Mouse (Mus musculus) spleen, postnatal 4 days (tissue): Measurements from ENCODE around the gene Pno1.

ENCODE experiments used
- DNase-seq, 2 experiments: peaks; one replicate each; pipeline ENCODE4 v3.0.0; 2022; ENCODE audit warnings: low spot score in 2 of 2

Gene Pno1

DNA sequence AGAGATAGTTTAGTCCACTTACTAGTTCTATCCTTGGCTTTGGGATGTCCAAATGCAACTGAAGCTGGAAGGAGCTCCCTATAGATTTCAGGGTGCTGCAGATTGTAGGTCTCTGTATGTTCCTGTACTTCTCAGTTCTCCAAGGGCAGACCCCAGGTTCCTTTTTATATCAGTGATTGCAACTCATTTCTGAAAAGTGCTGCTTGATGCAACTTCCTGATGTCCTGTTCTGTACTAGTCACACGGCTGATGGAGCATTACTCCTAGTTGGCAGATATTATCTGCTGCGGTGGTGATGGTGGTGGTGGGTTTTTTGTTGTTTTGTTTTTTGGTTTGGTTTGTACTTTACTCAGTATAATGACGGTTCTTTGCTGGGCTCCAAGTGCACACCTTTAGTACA is 30.6 kb downstream of the Pno1 start:
- no peak for DNase-seq

DNA sequence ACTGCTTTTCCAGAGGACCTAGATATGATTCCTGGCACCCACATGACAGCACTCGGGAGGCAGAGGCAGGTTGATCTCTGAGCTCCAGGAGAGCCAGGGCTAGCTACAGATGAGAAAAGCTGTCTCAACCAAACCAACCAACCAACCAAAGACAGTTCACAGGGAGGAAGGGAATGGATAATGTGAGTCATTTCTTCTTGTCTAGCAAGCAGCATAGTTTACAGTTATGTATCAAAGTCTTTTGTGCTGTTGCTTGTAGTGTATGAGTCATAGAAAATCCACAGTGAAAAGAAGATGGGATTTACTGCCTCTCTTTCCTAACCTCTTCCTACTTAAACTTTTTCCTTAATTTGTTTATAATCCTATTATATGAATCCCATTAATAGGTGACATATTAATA is 34.7 kb downstream of the Pno1 start:
- no peak for DNase-seq

DNA sequence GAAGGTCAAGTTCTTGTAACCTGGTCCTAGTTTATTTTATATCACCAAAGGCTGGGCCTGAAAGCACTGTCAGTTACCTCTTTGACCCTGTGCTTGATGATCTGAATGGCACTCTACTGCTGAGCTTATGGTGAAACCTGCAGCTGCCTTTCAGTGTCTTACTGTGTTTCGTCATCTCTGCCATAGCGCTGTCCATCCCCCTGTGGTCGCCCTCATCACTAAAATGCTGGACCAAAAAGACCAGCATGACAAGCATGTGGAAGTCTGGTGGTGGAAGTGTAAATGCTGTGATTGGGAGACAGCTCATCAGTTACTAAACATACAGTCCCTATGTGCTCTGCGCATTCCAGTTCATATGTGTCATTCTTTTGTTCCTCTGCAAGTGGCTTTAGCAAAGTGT is 39.1 kb downstream of the Pno1 start:
- DNase-seq: no peak

DNA sequence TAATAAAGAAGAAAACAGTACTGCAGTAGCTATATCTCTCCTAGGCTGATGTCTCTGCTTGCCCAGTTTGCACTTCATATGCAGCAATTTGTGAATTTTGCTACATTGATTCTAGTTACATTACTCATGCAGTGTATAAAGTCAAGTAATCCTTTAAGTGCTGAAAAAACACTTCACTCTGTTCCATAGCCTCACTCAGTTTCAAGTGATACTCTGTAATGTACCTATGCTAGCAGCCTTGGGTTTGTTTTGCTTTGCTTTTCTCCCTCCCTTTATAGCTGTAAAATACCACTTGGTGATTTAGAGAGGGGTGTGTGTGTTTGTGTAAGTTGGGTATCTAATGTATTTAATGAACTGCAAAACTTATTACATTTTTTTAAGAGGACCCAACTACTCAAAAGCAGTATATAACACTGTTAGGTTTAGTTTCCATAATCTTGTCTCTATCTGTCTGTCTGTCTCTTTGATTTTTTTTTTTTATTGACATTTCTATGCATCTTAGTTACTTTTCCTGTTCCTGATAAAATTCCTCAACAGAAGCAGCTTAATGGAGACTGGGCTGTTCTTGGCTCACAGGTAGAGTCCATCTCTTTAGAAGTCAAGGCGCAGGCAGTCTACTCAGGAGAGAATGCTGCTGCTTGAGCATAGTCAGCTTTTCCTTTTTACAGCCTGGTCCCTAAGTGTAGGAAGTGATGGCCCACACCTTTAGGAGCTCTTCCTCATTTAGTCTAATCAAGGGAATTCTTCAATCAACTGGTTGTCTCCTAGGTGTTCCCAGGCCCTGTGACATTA is 40.2 kb downstream of the Pno1 start:
- DNase-seq: no peak

DNA sequence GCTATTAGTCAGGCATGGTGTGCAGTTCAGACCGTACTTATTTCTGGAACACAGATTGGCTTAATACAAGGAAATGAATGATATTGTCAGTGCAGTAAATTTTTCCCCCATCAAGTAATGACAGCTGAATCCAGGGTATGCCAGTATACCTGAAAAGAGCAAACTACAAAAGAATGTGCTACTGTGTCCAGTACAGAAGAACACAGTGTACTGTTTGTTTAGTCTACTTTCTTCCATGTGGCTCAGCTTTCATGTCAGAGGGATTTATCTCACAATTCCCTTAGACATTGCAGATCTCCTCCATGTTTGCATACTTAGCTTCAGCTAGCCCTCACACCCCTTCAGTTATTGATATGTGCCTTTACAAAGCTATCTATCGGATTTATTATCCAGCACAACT is 42.1 kb downstream of the Pno1 start:
- no peak for DNase-seq

DNA sequence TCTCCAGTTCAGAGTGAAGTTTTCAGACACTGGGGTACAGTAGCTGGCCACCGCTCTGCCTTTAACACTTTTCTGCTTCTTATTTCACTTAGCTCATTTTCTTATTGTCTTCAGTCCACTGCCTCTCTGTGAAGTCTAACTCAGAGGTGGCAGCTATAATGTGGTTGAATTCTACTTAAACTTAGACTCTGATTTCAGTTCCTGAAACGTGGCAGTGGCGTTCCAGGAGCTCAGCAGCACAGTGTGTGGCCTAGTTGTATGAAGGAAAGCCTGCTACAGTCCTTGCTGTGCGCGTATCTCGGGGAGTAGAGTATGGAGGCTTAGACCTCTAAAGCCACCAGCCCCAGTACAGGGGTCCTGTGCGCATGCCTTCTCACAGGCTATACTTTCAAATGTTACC is 44.7 kb downstream of the Pno1 start:
- peak in 1 of 2 experiments; percentile 21 for DNase-seq

DNA sequence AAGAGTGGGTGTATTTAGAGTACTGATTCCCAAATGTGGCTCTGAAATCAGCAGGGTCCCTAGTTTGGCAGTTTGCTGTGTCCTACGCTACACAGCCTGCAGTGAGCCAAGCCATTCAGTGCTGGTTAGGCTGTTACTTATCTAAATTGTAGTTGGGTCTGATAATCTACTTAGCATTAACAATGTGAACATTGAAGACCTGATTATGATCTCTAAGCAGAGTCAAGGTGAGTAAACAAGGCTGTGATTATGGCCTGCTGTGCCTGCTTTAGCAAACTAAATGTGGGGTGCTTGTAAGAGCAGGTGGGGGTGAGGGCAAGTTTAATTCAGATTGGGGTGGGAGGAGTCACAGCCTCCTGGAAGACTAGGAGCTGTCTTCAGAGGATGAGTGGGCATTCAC is 47.4 kb downstream of the Pno1 start:
- DNase-seq: no peak

DNA sequence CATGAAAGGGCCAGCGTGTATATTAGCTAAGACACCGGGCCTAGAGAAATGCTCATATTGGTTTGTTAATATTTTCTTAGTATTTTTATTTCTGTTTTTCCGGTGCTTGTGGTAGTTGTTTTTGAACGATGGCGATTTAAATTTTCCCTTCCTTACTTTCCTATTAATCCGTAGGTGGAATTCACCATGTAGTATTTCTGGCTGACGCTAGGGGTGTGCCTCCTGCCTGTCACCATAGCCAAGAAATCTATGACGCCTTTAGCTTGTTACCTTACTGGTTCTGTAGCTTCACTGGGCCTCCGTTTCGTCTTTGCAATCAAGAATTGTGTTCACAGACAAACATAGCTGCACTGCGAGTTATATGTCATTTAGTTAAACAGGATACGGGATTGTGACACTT is 51.1 kb downstream of the Pno1 start:
- DNase-seq: peak; percentile 53 to 70

DNA sequence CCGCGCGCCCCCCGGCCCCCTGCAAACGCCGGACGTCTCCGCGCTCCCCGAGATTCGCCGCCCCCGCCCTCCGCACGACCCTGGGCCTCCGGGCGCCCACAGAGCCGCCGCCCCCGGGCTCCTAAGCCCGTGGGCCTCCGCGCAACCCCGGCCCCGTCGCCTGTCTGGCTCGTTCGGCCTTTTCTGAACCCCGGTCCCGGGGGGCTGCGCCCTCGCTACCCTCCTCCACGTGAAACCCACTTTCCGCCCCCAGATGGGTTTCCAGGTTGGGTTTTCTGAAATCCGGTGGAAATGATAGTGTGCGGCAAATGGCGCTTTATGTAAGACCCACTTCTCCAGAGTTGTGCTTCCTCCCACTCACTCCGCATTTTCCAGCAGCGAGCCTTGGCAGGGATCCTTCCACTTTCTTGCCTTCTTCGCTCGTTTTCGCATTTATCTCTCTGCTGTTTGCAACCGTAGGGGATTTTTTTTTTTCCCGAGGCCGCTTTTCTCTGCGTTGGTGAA is 51.6 kb downstream of the Pno1 start:
- peak; percentile 47 to 80 for DNase-seq

DNA sequence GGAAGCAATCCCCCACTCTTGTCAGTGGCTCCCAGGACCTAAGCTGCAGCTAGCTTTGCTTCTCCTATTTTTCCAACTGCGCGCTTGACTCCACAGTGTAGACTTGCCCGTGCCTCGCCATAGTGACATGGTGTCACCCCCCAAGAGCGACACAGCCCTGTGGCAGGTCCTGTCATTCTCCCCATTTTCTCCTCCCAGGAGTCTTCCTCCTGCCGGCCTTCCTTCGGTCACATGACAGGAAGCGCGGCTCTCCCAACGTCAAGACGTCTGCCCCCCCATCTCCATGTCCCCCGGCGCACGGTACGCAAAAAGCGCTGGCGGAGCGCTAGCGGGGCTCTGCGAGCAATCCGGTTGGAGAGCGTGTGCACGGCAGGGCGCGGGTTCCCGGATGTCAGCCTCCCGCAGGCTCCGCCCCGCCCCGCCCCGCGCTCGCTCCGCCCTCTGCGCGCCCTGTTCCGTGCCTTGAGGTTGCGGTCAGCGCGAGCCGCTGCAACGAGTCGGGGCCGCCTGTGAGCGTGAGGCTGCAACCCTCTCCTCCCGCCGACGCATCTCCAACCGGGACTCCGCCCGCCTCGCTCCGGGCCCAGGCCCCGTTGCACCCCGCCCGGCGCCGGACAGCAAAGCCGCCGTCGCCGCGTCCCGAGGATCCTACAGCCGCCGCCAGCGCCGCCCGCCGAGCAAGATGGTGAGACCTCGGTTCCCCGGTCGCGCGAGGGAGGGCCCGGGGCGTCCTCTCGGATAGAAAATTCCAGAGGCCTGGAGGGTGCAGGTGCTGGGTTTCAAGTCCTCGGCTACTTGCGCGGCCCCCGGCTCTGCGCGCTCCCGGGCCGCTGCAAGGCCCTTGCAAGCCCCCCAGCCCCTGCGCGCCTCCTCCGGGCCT is 52.3 kb downstream of the Pno1 start, which contains the start of gene Ppp3r1:
Gene Ppp3r1, plus strand, starts transcription at position 406 of the 880 bp plus-strand sequence.
- peak; percentile 96 to 98 for DNase-seq
